Mouse (Mus musculus) forebrain, embryonic 12.5 days (tissue): ENCODE measurements around the gene Ckap4. TPM values are rescaled to one million over a fixed set of nuclear protein-coding genes. Genes with fewer than 3 reads are reported as not detected.

Source experiments
- ATAC-seq: fragments of 200-750 bp; cut with Nextera tagmentation; 2 replicates; pipeline ENCODE4 v1.8.0; 2017; ENCODE audit warnings: moderate TSS enrichment; ENCODE audit not compliant: low FRiP score
- H3K27ac ChIP-seq: fragments of 300-500 bp; sonication (generic); 2 replicates; pipeline ENCODE4 v1.5.1; 2016; ENCODE audit warnings: mild to moderate bottlenecking
- H3K27me3 ChIP-seq: fragments of 300-500 bp; sonication (generic); 2 replicates; pipeline ENCODE4 v1.6.1; 2016; ENCODE audit warnings: mild to moderate bottlenecking
- H3K36me3 ChIP-seq: fragments of 300-500 bp; sonication (generic); replicated peaks from 2 replicates; pipeline ENCODE4 v1.6.1; 2016; ENCODE audit warnings: mild to moderate bottlenecking
- H3K4me1 ChIP-seq: fragments of 300-500 bp; sonication (generic); 2 replicates; pipeline ENCODE4 v1.6.1; 2016
- H3K4me2 ChIP-seq: fragments of 300-500 bp; sonication (generic); 2 replicates; pipeline ENCODE4 v1.6.1; 2016; ENCODE audit warnings: mild to moderate bottlenecking, moderate library complexity
- H3K4me3 ChIP-seq: fragments of 300-500 bp; sonication (generic); replicated peaks from 2 replicates; pipeline ENCODE4 v1.5.1; 2016; ENCODE audit warnings: mild to moderate bottlenecking
- H3K9ac ChIP-seq: fragments of 300-500 bp; sonication (generic); 2 replicates; pipeline ENCODE4 v1.6.1; 2016; ENCODE audit warnings: mild to moderate bottlenecking
- H3K9me3 ChIP-seq: fragments of 300-500 bp; sonication (generic); 2 replicates; pipeline ENCODE4 v1.6.1; 2016
- WGBS: fragments of 180-500 bp; shearing (Covaris S2); methylation state at CpG from one replicate; pipeline ENCODE4 v1.1.7; 2016; 5-methylcytosine and 5-hydroxymethylcytosine counted together
- polyA plus RNA-seq: library from polyadenylated mRNA; unstranded; fragments of >200 nt; fragmentation: Nextera tagmentation; extraction: Ambion mirVana; gene quantifications from 2 replicates; pipeline ENCODE4 v1.2.1, GENCODE M21; 2016

Ckap4 gene
- polyA plus RNA-seq, result 72.0 and 72.2 TPM in 2 replicates

DNA sequence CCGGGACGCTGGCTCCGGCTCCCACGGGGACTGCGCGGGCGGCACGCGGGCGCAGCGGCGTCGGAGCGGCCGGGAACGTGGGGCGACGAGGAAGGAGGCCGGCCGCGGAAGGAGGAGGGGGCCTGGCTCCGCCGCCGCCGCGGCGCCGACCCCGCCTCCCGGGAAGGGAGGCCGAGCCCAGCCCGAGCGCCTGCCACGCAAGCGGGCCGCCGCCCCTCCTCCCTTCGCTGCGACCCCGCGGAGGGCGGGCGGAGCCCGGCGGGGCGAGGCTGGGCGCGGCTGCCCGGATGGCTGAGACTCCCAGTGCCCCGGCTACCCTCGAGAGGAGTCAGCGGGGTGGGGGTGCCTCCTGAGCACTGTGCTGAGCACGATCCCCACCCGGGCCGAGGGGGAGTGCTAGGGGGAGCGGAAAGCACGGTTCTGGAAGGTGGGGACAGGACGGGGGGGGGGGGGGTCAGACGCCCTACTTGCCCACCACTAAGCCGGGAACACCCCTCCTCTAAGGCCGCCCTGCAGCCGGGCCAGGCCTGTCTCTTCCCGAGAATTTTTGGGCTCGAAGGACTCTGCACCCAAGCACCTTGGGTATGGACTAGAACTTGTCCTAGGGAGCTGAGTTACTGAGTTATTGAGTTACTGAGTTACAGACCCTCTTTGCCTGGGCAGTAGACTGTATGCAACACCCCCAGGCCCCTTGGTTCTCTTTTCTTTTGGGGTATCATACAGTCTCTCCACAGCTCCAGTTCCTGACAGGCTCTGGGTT, at the start of gene Ckap4:
Ckap4 (minus strand) TSS at position 151 of the 760 bp plus-strand sequence.
- Histone ChIP-seq H3K36me3 (peaks cover 13% of the 10 kb centered on the region; the same call in 1 of the 2 replicates), H3K4me2 (peak within 1 kb of the TSS; percentile 79), H3K9me3 (no peaks in the 10 kb centered on the region), H3K27ac (peak within 1 kb of the TSS; percentile 89), H3K4me1 (peaks cover 45% of the 10 kb centered on the region), H3K27me3 (no peaks in the 10 kb centered on the region), H3K9ac (peak within 1 kb of the TSS; percentile 95), H3K4me3 (peak within 1 kb of the TSS; percentile 95)
- peak; percentile 93 for ATAC-seq
- under 1% methylated on average over 52 of the region's 64 CpGs for WGBS

DNA sequence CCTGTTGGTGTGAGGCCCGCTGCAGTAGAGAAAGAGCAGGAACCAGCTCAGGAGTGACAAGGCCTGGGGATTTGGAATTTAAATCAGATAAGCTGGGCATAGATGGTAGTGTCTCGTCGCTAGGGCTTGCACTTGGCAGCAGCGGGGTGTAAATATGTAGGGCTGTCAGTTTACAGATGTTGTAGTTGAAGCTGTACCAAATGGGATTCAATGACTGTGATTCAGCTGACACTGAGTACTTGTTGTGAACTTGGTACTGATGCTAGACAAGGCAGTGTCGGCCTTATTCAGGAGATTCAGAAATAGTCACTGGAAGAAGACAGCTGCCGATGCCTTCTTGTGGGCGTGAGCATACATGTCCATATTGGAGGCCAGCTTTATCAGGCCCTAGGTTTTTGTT, 48.4 kb upstream of the Ckap4 start:
- Histone ChIP-seq H3K36me3 (no peaks in the 10 kb centered on the region), H3K4me3 (no peak overlapping the region), H3K4me1 (peaks cover 9% of the 10 kb centered on the region), H3K4me2 (no peak overlapping the region), H3K27ac (no peak overlapping the region), H3K27me3 (peaks cover 30% of the 10 kb centered on the region), H3K9ac (no peak overlapping the region), H3K9me3 (no peaks in the 10 kb centered on the region)
- no peak for ATAC-seq
- WGBS, result 87% methylated on average over 7 of the region's 7 CpGs

DNA sequence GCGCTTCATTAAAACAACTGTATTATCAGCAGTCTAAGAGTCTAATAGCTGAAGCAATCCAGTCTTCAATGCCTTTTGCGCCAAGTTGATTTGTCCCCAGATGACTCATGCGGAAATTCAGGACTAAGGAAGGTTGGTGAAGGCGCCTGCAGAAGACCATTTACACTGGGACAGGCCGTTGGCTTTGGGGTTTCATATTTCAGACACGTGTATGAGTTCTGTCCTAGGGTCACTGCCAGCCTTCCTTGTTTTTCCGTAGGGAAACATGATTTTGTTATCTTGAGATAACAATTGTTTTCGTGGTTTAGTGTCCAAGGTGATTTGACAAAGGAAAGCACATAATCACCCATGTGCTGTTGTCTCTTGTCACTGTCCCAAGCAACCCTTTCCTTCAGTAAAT, 47.3 kb upstream of the Ckap4 start:
- no peak overlapping the region for H3K4me3 ChIP-seq
- ATAC-seq, result no peak

DNA sequence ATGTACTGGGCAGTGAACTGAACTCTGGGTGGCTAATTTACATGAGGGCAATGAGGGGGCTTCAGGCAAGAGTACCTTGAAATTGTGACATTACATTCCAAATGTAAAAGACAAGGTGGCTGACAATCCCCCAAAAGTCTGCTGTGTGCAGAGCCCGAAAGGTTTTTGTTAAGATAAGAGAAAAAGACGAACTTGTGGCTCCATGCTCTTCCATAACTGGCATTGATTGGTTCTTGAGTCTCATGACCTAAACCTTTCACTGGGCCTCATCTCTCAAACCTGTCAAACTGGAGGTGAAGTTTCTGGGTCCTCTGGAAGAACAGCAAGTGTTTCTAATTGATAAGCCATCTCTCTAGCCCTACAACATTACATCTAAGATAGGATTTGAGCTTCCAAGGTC, 45.7 kb upstream of the Ckap4 start:
- 84% methylated on average over 2 of the region's 2 CpGs for WGBS
- no peak overlapping the region for H3K27ac ChIP-seq
- peaks cover 35% of the 10 kb centered on the region for H3K27me3 ChIP-seq
- H3K4me2 ChIP-seq, result no peak overlapping the region
- H3K4me1 ChIP-seq, result peaks cover 12% of the 10 kb centered on the region
- no peaks in the 10 kb centered on the region for H3K9me3 ChIP-seq
- H3K4me3 ChIP-seq, result no peak overlapping the region
- no peak for ATAC-seq
- H3K36me3 ChIP-seq, result no peaks in the 10 kb centered on the region
- H3K9ac ChIP-seq, result no peak overlapping the region

More for the DNA sequence above, 47.3 kb upstream of the Ckap4 start:
- Histone ChIP-seq H3K27ac (no peak overlapping the region), H3K9ac (no peak overlapping the region), H3K9me3 (no peaks in the 10 kb centered on the region), H3K36me3 (no peaks in the 10 kb centered on the region), H3K27me3 (peaks cover 31% of the 10 kb centered on the region), H3K4me1 (peaks cover 9% of the 10 kb centered on the region), H3K4me2 (no peak overlapping the region)
- 81% methylated on average over 8 of the region's 8 CpGs for WGBS

DNA sequence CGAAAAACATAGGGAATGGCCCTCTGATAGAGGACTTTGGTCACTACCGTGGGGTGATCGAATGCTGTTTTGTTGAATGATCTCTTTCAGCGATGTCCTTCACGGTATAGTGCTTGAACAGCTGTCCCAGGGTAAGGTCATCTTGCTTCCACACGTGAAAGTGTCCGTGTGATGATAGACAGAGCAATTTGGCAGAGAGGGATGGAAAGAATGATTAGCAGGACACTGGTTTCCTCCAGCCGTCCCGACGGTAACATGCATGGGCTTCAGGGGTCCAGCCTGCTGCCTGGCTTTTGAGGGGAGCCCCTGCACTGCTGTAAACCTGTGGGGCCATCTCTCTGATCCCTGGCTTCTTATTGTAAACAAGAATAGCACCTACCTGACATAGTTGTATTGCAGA, 44.9 kb upstream of the Ckap4 start:
- no peak for ATAC-seq
- 84% methylated on average over 10 of the region's 10 CpGs for WGBS

DNA sequence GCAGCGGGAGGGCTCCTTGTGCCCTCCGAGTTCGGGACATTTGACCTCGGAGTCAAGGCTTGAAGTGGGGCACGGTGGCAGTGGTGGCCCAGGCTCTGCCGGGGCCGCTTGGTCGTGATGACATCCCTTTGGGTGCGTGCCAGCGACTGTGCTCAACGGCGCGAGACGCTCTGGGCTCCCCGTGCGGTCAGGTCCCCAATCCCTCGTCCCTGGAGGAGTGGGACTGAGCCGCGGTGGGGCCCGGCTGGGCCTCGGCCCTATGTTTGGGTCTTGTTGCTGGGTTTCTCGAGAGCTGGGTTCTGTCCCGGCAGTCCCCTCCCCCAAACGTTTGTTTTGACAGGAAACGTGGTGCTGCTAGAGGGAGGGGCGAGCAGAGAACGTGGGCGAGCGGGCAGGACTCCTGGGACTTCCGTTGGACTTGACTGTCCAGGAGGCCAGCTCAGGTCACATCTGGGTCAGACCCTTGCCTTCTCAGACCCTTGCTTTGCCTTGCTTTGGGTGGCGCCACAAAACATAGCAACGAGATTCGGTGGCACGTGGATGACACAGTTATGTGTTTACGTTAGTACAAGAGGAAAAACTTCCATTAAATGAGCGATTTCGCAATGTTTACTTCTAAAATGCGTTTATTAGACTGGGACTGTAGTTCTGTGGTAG, 43.3 kb upstream of the Ckap4 start:
- WGBS, result 5% methylated on average over 38 of the region's 38 CpGs
- Histone ChIP-seq H3K9ac (peak overlapping the region; percentile 70), H3K27ac (peak overlapping the region; percentile 42; the same call in 1 of the 2 replicates), H3K4me2 (peak overlapping the region; percentile 98), H3K4me3 (peak overlapping the region; percentile 80), H3K9me3 (no peaks in the 10 kb centered on the region), H3K36me3 (no peaks in the 10 kb centered on the region), H3K4me1 (peaks cover 12% of the 10 kb centered on the region), H3K27me3 (peaks cover 35% of the 10 kb centered on the region)
- peak; percentile 49; the same call in 1 of the 2 replicates for ATAC-seq

More for the DNA sequence above, 44.9 kb upstream of the Ckap4 start:
- Histone ChIP-seq H3K4me1 (peaks cover 12% of the 10 kb centered on the region), H3K4me2 (no peak overlapping the region), H3K4me3 (no peak overlapping the region), H3K36me3 (no peaks in the 10 kb centered on the region), H3K9ac (no peak overlapping the region), H3K9me3 (no peaks in the 10 kb centered on the region), H3K27ac (no peak overlapping the region), H3K27me3 (peaks cover 35% of the 10 kb centered on the region)

DNA sequence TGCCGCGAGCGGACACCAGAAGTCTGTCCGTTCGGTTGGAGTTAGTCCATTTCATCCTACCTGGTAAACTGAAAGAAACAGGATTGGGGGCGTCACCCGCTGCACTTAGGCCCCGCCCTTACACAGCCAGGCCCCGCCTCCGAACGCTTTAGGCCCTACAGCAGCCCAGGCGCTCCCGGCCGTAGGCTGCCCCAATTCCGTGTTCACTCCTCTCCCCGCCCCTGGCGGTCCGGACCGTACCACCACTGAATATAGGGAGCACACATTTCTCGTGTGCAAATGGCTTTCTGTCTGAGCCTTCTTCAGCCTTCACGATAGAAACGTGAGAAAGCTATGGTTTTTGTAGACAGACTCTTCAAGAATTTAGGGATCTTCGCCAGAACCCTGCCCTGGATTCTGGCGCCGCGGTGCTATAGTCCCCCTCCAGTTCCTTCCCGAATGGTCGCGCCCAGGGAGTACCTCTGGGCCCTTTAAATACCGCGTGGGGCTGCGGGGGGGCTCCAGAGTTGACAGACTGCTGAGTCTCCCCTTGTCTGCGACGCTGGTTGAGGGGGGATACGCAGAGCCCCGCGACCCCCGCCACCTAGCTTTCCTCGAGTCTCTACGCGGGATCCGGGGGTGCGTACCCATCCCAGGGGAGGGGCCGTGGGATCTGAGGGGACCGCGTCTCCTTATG, 42.7 kb upstream of the Ckap4 start, which contains the start of gene Tcp11l2:
Tcp11l2 (plus strand) TSS at position 232 of the 676 bp plus-strand sequence.
- peak; percentile 98 for ATAC-seq
- peak within 1 kb of the TSS; percentile 70 for H3K9ac ChIP-seq
- under 1% methylated on average over 46 of the region's 46 CpGs for WGBS
- H3K4me2 ChIP-seq, result peak within 1 kb of the TSS; percentile 98
- H3K4me1 ChIP-seq, result peaks cover 12% of the 10 kb centered on the region
- H3K27me3 ChIP-seq, result peaks cover 35% of the 10 kb centered on the region
- H3K4me3 ChIP-seq, result peak within 1 kb of the TSS; percentile 80
- no peaks in the 10 kb centered on the region for H3K36me3 ChIP-seq
- H3K9me3 ChIP-seq, result no peaks in the 10 kb centered on the region
- H3K27ac ChIP-seq, result peak within 1 kb of the TSS; percentile 42; the same call in 1 of the 2 replicates

DNA sequence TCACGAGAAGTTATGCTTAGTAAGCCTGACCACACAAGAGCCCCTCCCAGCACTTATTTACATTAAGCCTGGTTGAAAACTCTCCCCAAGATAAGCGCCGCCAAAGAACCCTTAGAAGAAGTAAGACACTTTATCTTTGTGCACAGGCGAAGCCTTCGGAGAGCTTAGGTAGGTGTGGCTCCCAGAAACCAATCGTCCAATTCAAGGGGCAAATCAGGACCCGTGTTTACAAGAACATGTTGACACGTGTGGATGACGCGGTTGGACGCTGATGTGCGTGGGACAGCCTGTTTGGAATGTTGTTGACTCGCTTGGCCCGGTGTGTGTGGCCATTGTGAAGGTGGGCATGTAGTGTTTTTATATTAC, 42.1 kb upstream of the Ckap4 start:
- no peaks in the 10 kb centered on the region for H3K36me3 ChIP-seq
- H3K4me3 ChIP-seq, result peak overlapping the region; percentile 80
- peak overlapping the region; percentile 12; the same call in 1 of the 2 replicates for H3K9ac ChIP-seq
- WGBS, result 1% methylated on average over 14 of the region's 14 CpGs
- no peaks in the 10 kb centered on the region for H3K9me3 ChIP-seq
- no peak overlapping the region for H3K27ac ChIP-seq
- H3K27me3 ChIP-seq, result peaks cover 35% of the 10 kb centered on the region
- H3K4me1 ChIP-seq, result peaks cover 12% of the 10 kb centered on the region
- peak; percentile 80 for ATAC-seq
- H3K4me2 ChIP-seq, result peak overlapping the region; percentile 98

DNA sequence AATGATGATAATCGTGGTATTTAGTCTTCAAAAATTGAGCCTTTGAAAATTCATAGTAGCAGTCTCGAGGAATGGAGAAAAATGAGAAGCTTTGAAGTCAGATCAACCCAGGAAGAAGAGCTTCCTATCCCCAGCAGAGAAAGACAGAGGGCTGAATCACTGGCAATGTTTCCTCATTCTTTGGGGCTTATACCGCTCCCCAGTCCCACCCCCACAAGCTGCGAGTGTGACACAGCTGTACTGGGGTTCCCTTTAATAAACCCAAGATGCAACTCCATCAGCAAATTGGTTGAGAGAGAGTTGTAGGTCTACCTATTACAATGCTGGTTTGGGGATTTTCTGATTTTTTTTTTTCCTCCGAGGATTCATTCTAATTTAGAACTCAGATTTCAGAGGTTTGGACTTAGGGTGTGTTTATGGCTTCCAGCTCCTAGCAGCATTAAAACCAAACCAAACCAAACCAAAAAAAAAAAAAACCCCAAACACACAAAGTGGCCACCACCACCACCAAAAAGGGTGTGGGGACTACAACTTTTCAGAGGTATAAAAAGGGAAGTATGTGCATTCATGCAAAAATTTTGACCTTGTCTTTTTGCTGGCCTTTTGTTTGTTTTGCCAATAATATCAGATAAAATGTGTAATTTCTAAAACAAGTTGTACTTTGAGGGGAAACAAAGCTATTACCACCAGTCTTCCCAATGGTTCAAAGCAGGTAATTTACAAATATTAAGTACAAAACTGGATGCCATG, 40.0 kb upstream of the Ckap4 start:
- Histone ChIP-seq H3K4me1 (peaks cover 12% of the 10 kb centered on the region), H3K9ac (no peak overlapping the region), H3K36me3 (no peaks in the 10 kb centered on the region), H3K27ac (no peak overlapping the region), H3K4me3 (no peak overlapping the region), H3K4me2 (no peak overlapping the region), H3K27me3 (peaks cover 25% of the 10 kb centered on the region), H3K9me3 (no peaks in the 10 kb centered on the region)
- ATAC-seq, result no peak
- 68% methylated on average over 5 of the region's 5 CpGs for WGBS

DNA sequence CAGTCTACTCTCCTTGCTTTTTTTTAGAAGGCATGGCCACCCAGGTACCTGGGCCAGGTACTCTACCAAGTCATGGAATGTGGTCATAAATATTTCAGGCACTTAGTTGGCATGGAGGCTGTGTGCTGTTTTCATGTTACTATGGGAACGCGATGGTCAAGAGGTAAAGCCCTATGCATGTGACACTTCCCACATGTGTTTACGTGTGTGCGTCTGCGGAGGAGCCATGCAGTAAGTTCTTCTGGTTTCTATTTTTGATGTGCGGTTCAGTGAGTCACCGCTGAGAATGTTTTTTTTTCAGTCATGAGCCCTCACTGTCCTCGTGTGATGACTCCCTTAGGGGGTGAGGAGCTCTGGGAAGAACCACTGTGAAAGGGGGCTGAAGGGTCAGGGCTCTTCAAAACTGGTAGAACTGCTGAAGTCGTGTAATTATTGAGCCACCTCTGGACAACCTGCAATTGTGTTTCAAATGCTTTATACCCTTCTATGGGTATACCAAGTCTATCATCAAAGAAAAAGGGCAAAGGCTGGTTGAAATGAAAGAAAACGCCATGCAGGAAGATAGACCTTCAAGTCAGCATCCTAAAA, 37.3 kb upstream of the Ckap4 start:
- no peaks in the 10 kb centered on the region for H3K36me3 ChIP-seq
- no peak overlapping the region for H3K27ac ChIP-seq
- no peak overlapping the region for H3K4me3 ChIP-seq
- no peak overlapping the region for H3K9ac ChIP-seq
- 89% methylated on average over 10 of the region's 10 CpGs for WGBS
- H3K4me1 ChIP-seq, result 0 out of 2 replicates have a peak, but pooled peaks cover 3% of the 10 kb centered on the region
- no peaks in the 10 kb centered on the region for H3K9me3 ChIP-seq
- no peak for ATAC-seq
- H3K4me2 ChIP-seq, result no peak overlapping the region
- peaks cover 8% of the 10 kb centered on the region; the same call in 1 of the 2 replicates for H3K27me3 ChIP-seq

DNA sequence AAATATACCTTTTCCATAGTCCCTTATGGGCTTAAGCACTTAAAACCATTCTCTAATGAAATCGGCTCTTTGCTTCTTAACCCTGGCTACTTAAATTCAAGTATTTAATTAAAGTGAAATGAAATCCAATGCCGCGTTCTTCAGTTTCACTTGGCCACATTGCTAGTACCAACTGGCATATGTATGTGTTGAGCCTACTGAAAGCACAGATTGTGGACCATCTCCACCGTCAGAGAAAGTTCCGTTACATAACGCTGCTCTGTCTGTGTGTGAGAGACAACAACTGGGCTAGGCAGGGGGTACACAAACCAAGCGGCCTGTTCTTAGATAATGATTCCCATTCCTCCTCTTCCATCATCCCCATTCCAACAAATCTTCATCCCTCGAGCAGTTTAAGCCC, 30.6 kb upstream of the Ckap4 start:
- no peak overlapping the region for H3K4me3 ChIP-seq
- no peak overlapping the region for H3K4me2 ChIP-seq
- WGBS, result 83% methylated on average over 8 of the region's 8 CpGs
- H3K27me3 ChIP-seq, result 0 out of 2 replicates have a peak, but pooled peaks cover 3% of the 10 kb centered on the region
- no peaks in the 10 kb centered on the region for H3K36me3 ChIP-seq
- no peaks in the 10 kb centered on the region for H3K9me3 ChIP-seq
- no peak overlapping the region for H3K9ac ChIP-seq
- no peak overlapping the region for H3K27ac ChIP-seq
- H3K4me1 ChIP-seq, result no peaks in the 10 kb centered on the region
- ATAC-seq, result no peak
